Mouse (Mus musculus) G1E (cell line): ENCODE measurements around the gene Sars2.
A peak's percentile ranks its signal among the peaks of the same experiment; 100 is the strongest.

ENCODE experiments used
- CTCF ChIP-seq: IDR thresholded peaks from 2 replicates; pipeline ENCODE4 v1.5.1; 2012; ENCODE audit warnings: low read depth, low read length, inconsistent platforms, mixed read lengths
- GATA1 ChIP-seq: IDR thresholded peaks from 2 replicates; pipeline ENCODE4 v1.6.1; 2012; ENCODE audit warnings: borderline replicate concordance, low read length, inconsistent platforms, mixed read lengths

GRCm38 (mm10) chr7:28710962-28711361, 30.8 kb upstream of the Sars2 start:
- TF ChIP-seq CTCF (peak; percentile 43; the same call in 1 of the 2 replicates), GATA1 (no peak)
